Comparison of ENCODE assay signal across 16 mouse cellular contexts in the genomic region with DNA sequence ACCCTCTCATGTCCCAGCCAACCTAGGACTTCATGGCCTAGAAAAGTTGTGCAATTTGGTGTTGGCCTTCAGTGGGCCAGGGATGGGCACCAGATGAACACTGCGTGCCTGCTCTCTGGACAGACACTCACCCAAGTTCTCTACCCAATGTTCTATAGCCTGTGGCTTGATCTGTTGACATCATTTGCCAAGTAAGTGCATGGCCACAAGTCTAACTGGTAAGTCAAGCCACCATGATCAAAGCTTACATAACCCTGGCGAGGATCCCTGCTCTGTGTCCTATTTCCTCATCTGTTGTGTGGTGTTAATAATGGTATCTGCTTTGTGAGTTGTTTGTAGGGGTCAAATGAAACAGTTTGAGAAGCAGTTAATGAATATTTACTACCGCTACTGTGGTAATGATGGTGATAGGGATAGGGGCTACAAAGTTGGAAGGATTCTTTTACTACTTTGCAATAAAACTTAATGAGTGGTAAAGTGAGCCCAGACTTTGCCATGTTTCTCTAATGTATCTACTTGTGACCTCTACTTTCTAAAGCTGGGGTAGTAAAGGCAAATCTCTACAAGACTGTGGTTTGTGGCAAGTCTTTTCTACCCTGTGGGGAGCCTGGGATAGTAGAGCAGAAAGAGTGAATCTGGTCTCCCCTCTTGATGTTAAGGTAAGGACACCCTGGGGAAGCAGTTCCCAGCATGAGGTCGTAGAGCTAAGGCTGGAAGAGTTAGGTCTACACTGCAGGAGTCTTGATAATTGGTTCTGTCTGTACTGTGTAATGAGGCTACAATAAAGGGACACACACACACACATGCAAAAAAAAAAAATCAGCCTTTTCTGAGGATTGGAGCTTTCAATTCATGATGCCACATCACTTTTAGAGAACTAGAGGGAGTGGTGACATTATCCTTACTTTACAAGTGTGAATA.
DNase-seq lines count a peak whose midpoint lies in the region; ATAC-seq and TF ChIP-seq lines count a peak whose summit lies in the region.
"Had no signal": no experiment of that assay in that cellular context is flagged by ENCODE, and none has a peak within 500 bp of the region (broad histone marks: within the 10 kb centered on the region; RNA-seq: fewer than 3 reads in every experiment).

No protein-coding gene starts in this region.

- no peak for TF ChIP-seq EP300 in heart, postnatal 0 days (IDR thresholded peaks at IDR 0.05; ENCODE audit: low read depth)

- peaks cover 26% of the 10 kb centered on the region for H3K4me1 ChIP-seq in heart, postnatal 0 days (ENCODE audit: control insufficient read depth, insufficient read depth)
- H3K4me1 ChIP-seq in midbrain, embryonic 13.5 days (replicated peaks) = no peaks in the 10 kb centered on the region
- no peaks in the 10 kb centered on the region for H3K4me1 ChIP-seq in midbrain, postnatal 0 days (ENCODE audit: insufficient read depth, low read length)
- no peaks in the 10 kb centered on the region for H3K4me1 ChIP-seq in neural tube, embryonic 15.5 days
- H3K4me1 ChIP-seq: embryonic facial prominence, embryonic 10.5 days; hindbrain, embryonic 13.5 days had no signal

- H3K27me3 ChIP-seq in heart, postnatal 0 days (ENCODE audit: control insufficient read depth, insufficient read depth, low read length) = no peaks in the 10 kb centered on the region
- no peaks in the 10 kb centered on the region for H3K27me3 ChIP-seq in midbrain, embryonic 13.5 days
- no peaks in the 10 kb centered on the region for H3K27me3 ChIP-seq in midbrain, postnatal 0 days (ENCODE audit: insufficient read depth, low read length)
- H3K27me3 ChIP-seq in neural tube, embryonic 15.5 days (replicated peaks) = no peaks in the 10 kb centered on the region
- H3K27me3 ChIP-seq: hindbrain, embryonic 13.5 days had no signal

- no peak for ATAC-seq in heart, postnatal 0 days (ENCODE audit: insufficient read depth, low read depth)
- peak; percentile 43; the same call in 1 of the 2 replicates for ATAC-seq in midbrain, embryonic 13.5 days
- ATAC-seq in midbrain, postnatal 0 days (ENCODE audit: low FRiP score) = no peak
- peak; percentile 57 for ATAC-seq in neural tube, embryonic 15.5 days (ENCODE audit: low FRiP score)

- 91% methylated on average over 4 of the region's 4 CpGs for WGBS in heart, postnatal 0 days
- WGBS in midbrain, embryonic 13.5 days = 88% methylated on average over 4 of the region's 4 CpGs
- WGBS in midbrain, postnatal 0 days = 87% methylated on average over 4 of the region's 4 CpGs
- 46% methylated on average over 4 of the region's 4 CpGs for whole genome bisulfite sequencing in neural tube, embryonic 15.5 days

- no peak for TF ChIP-seq CTCF in heart, postnatal 0 days (IDR thresholded peaks at IDR 0.05; ENCODE audit: low read depth)
- TF ChIP-seq CTCF in midbrain, postnatal 0 days (IDR thresholded peaks at IDR 0.05) = no peak

- H3K4me2 ChIP-seq in heart, postnatal 0 days (ENCODE audit: low read depth, low read length) = no peak overlapping the region
- no peak overlapping the region for H3K4me2 ChIP-seq in midbrain, embryonic 13.5 days (replicated peaks)
- H3K4me2 ChIP-seq in midbrain, postnatal 0 days (ENCODE audit: low read depth, low read length, poor library complexity, severe bottlenecking) = no peak overlapping the region
- no peak overlapping the region for H3K4me2 ChIP-seq in neural tube, embryonic 15.5 days
- H3K4me2 ChIP-seq: hindbrain, embryonic 13.5 days; midbrain, embryonic 11.5 days had no signal

- no peaks in the 10 kb centered on the region for H3K36me3 ChIP-seq in heart, postnatal 0 days (replicated peaks; ENCODE audit: control insufficient read depth, insufficient read depth, low read length)
- no peaks in the 10 kb centered on the region for H3K36me3 ChIP-seq in midbrain, embryonic 13.5 days
- H3K36me3 ChIP-seq in midbrain, postnatal 0 days (ENCODE audit: insufficient read depth, low read length) = no peaks in the 10 kb centered on the region
- H3K36me3 ChIP-seq in neural tube, embryonic 15.5 days = no peaks in the 10 kb centered on the region
- H3K36me3 ChIP-seq: embryonic facial prominence, embryonic 10.5 days; hindbrain, embryonic 13.5 days had no signal

- no peak overlapping the region for H3K4me3 ChIP-seq in heart, postnatal 0 days (ENCODE audit: low read depth, low read length)
- no peak overlapping the region for H3K4me3 ChIP-seq in midbrain, embryonic 13.5 days (replicated peaks)
- no peak overlapping the region for H3K4me3 ChIP-seq in midbrain, postnatal 0 days (ENCODE audit: low read depth, low read length)
- no peak overlapping the region for H3K4me3 ChIP-seq in neural tube, embryonic 15.5 days (replicated peaks)
- H3K4me3 ChIP-seq: embryonic facial prominence, embryonic 10.5 days; hindbrain, embryonic 13.5 days had no signal

- peak overlapping the region; percentile 89 for H3K27ac ChIP-seq in heart, postnatal 0 days (ENCODE audit: low read depth)
- H3K27ac ChIP-seq in midbrain, embryonic 13.5 days = no peak overlapping the region
- H3K27ac ChIP-seq in midbrain, postnatal 0 days (ENCODE audit: low read depth, low read length) = no peak overlapping the region
- H3K27ac ChIP-seq in neural tube, embryonic 15.5 days (replicated peaks) = no peak overlapping the region
- H3K27ac ChIP-seq: embryonic facial prominence, embryonic 10.5 days; hindbrain, embryonic 13.5 days had no signal

- no peak overlapping the region for H3K9ac ChIP-seq in heart, postnatal 0 days (replicated peaks; ENCODE audit: low read depth, low read length)
- no peak overlapping the region for H3K9ac ChIP-seq in midbrain, embryonic 13.5 days (replicated peaks)
- H3K9ac ChIP-seq in midbrain, postnatal 0 days (replicated peaks; ENCODE audit: low read length, poor library complexity, severe bottlenecking) = no peak overlapping the region
- no peak overlapping the region for H3K9ac ChIP-seq in neural tube, embryonic 15.5 days (replicated peaks)
- H3K9ac ChIP-seq: hindbrain, embryonic 13.5 days had no signal

- peak; percentile 28 for DNase-seq in cerebellum, adult 9-10 months
- no peak for DNase-seq in cerebellum, postnatal 4 days (ENCODE audit: low spot score in 2 of 2)
- no peak for DNase-seq in heart, postnatal 0 days (ENCODE audit: low spot score)
- no peak for DNase-seq in heart, adult 9 months (ENCODE audit: low spot score in 2 of 2)
- DNase-seq in midbrain, postnatal 0 days (ENCODE audit: low spot score) = no peak
- no peak for DNase-seq in left cerebral cortex, adult 18-20 months (ENCODE audit: low spot score in 2 of 2)
- DNase-seq: gastrocnemius, postnatal 10 days; kidney, adult 9 months; layer of hippocampus, postnatal 36 days; liver; thymus, adult 18-20 months had no signal

- H3K9me3 ChIP-seq in heart, postnatal 0 days (replicated peaks; ENCODE audit: control insufficient read depth, low read length) = no peaks in the 10 kb centered on the region
- H3K9me3 ChIP-seq in midbrain, embryonic 13.5 days = no peaks in the 10 kb centered on the region
- H3K9me3 ChIP-seq in midbrain, postnatal 0 days (ENCODE audit: low read length) = no peaks in the 10 kb centered on the region
- H3K9me3 ChIP-seq in neural tube, embryonic 15.5 days (replicated peaks) = no peaks in the 10 kb centered on the region
- H3K9me3 ChIP-seq: embryonic facial prominence, embryonic 10.5 days; hindbrain, embryonic 13.5 days had no signal

Comparison
In these comparisons a context has a peak if more than half of its experiments do, and no peak if none do; other contexts are left out.
1. ATAC-seq: peak in midbrain, embryonic 13.5 days (single experiment) and neural tube, embryonic 15.5 days (single experiment); none in heart, postnatal 0 days (single experiment) and midbrain, postnatal 0 days (single experiment).